Mouse (Mus musculus) megakaryocyte, embryonic 14.5 days (primary cell): ENCODE data around the gene Gjb4. TPM values are rescaled to one million over a fixed set of nuclear protein-coding genes. Genes with fewer than 3 reads are reported as not detected.

Experiments used
- H3K27me3 ChIP-seq: replicated peaks from 2 replicates; pipeline ENCODE3; 2012; ENCODE audit warnings: inconsistent platforms
- H3K36me3 ChIP-seq: replicated peaks from 2 replicates; pipeline ENCODE3; 2012; ENCODE audit warnings: low read length, inconsistent platforms, mixed read lengths
- H3K4me1 ChIP-seq: 2 replicates; pipeline ENCODE4 v1.6.1; 2012; ENCODE audit warnings: inconsistent platforms
- H3K4me3 ChIP-seq: replicated peaks from 2 replicates; pipeline ENCODE3; 2012; ENCODE audit warnings: moderate library complexity, mild to moderate bottlenecking, inconsistent platforms
- H3K9me3 ChIP-seq: 2 replicates; pipeline ENCODE4 v1.6.1; 2012; ENCODE audit warnings: inconsistent platforms
- FLI1 ChIP-seq: IDR thresholded peaks from 2 replicates; pipeline ENCODE4 v1.6.1; 2012; ENCODE audit warnings: low read length, inconsistent platforms, mixed read lengths
- GATA1 ChIP-seq: IDR thresholded peaks from 3 replicates; pipeline ENCODE4 v1.6.1; 2012; ENCODE audit warnings: mixed read lengths, low read length, inconsistent platforms, borderline replicate concordance
- polyA plus RNA-seq: library from polyadenylated mRNA; stranded (reverse); fragments of >175 nt; gene quantifications from 2 replicates; pipeline ENCODE4 v1.2.3, GENCODE M21; 2012; ENCODE audit warnings: low replicate concordance; ENCODE audit not compliant: insufficient read depth

Gjb4 gene
- polyA plus RNA-seq, 1 experiment = not detected

DNA sequence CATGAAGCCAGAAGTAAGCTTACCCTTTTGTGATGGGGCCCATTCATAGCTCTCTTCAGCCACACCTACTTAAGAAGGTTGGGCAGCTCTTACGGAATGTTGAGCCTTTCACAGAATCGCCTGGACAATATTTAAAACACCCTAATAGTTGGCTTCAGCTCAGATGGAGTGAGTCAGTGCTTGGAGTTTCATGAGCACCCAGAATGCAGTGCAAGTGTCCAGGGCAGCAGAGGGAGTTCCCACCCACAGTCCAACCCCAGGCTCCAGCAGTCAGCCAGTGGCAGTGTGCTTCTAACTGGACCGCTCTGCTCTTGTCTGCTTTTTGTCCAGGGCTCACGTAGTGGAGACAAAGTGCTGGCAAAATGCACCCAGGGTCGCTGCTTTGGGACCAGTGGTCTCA, 17.7 kb upstream of the Gjb4 start:
- peaks cover 18% of the 10 kb centered on the region for H3K27me3 ChIP-seq
- no peaks in the 10 kb centered on the region for H3K36me3 ChIP-seq
- no peaks in the 10 kb centered on the region for H3K9me3 ChIP-seq
- H3K4me1 ChIP-seq = peaks cover 4% of the 10 kb centered on the region; the same call in 1 of the 2 replicates
- TF ChIP-seq GATA1 = no peak
- TF ChIP-seq FLI1 = no peak
- H3K4me3 ChIP-seq = no peak overlapping the region

- Histone ChIP-seq H3K36me3 (no peaks in the 10 kb centered on the region), H3K4me3 (no peak overlapping the region), H3K4me1 (peaks cover 4% of the 10 kb centered on the region; the same call in 1 of the 2 replicates), H3K9me3 (no peaks in the 10 kb centered on the region), H3K27me3 (peaks cover 19% of the 10 kb centered on the region)
- TF ChIP-seq GATA1 = no peak
- TF ChIP-seq FLI1 = no peak
Measured at GRCm38 (mm10) chr4:127370447-127370846, 16.6 kb upstream of the Gjb4 start.

GRCm38 (mm10) chr4:127368379-127368973, 14.6 kb upstream of the Gjb4 start:
- Histone ChIP-seq H3K27me3 (peaks cover 23% of the 10 kb centered on the region), H3K36me3 (no peaks in the 10 kb centered on the region), H3K4me1 (peaks cover 4% of the 10 kb centered on the region; the same call in 1 of the 2 replicates), H3K4me3 (no peak overlapping the region), H3K9me3 (no peaks in the 10 kb centered on the region)
- TF ChIP-seq GATA1 = no peak
- TF ChIP-seq FLI1 = no peak

GRCm38 (mm10) chr4:127365834-127366233, 12.0 kb upstream of the Gjb4 start:
- no peak overlapping the region for H3K4me3 ChIP-seq
- H3K4me1 ChIP-seq = peaks cover 4% of the 10 kb centered on the region; the same call in 1 of the 2 replicates
- H3K9me3 ChIP-seq = no peaks in the 10 kb centered on the region
- TF ChIP-seq FLI1 = no peak
- no peak for TF ChIP-seq GATA1
- no peaks in the 10 kb centered on the region for H3K36me3 ChIP-seq
- H3K27me3 ChIP-seq = peaks cover 20% of the 10 kb centered on the region

- Histone ChIP-seq H3K9me3 (no peaks in the 10 kb centered on the region), H3K27me3 (peaks cover 20% of the 10 kb centered on the region), H3K4me1 (peaks cover 4% of the 10 kb centered on the region; the same call in 1 of the 2 replicates), H3K36me3 (no peaks in the 10 kb centered on the region), H3K4me3 (no peak overlapping the region)
- TF ChIP-seq GATA1 (no peak), FLI1 (no peak)
Measured at GRCm38 (mm10) chr4:127365433-127365832, 11.6 kb upstream of the Gjb4 start.

- H3K27me3 ChIP-seq = peaks cover 19% of the 10 kb centered on the region
- peaks cover 4% of the 10 kb centered on the region; the same call in 1 of the 2 replicates for H3K4me1 ChIP-seq
- TF ChIP-seq GATA1 = no peak
- TF ChIP-seq FLI1 = no peak
- no peak overlapping the region for H3K4me3 ChIP-seq
- no peaks in the 10 kb centered on the region for H3K36me3 ChIP-seq
- H3K9me3 ChIP-seq = no peaks in the 10 kb centered on the region
Measured at GRCm38 (mm10) chr4:127364431-127364830, 10.6 kb upstream of the Gjb4 start.

DNA sequence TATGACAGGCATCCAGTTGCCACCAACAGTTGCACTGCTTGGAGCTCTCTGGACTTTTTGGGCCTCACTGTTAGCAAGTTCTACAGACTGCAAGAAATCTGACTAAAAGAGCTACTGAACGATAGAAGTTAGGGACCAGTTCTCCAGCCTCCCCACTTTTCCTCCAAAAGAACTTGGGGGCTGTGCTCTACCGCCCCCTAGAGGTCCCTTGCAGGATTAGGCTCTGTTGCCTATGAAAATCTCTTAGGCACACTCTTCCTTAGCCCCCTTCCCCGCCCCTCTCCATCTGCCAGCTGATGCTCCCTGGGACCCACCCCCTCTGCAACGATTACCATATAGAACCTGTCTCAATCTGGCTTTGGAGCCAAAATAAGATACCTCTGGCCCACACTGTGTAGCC, 9.4 kb upstream of the Gjb4 start:
- TF ChIP-seq GATA1 (no peak), FLI1 (no peak)
- Histone ChIP-seq H3K27me3 (peaks cover 13% of the 10 kb centered on the region), H3K36me3 (no peaks in the 10 kb centered on the region), H3K4me1 (peaks cover 2% of the 10 kb centered on the region; the same call in 1 of the 2 replicates), H3K4me3 (no peak overlapping the region), H3K9me3 (no peaks in the 10 kb centered on the region)

GRCm38 (mm10) chr4:127362520-127362919, 8.6 kb upstream of the Gjb4 start:
- Histone ChIP-seq H3K9me3 (no peaks in the 10 kb centered on the region), H3K36me3 (no peaks in the 10 kb centered on the region), H3K4me1 (0 out of 2 replicates have a peak, but pooled peaks cover 3% of the 10 kb centered on the region), H3K27me3 (peaks cover 19% of the 10 kb centered on the region), H3K4me3 (no peak overlapping the region)
- TF ChIP-seq FLI1 = no peak
- no peak for TF ChIP-seq GATA1

DNA sequence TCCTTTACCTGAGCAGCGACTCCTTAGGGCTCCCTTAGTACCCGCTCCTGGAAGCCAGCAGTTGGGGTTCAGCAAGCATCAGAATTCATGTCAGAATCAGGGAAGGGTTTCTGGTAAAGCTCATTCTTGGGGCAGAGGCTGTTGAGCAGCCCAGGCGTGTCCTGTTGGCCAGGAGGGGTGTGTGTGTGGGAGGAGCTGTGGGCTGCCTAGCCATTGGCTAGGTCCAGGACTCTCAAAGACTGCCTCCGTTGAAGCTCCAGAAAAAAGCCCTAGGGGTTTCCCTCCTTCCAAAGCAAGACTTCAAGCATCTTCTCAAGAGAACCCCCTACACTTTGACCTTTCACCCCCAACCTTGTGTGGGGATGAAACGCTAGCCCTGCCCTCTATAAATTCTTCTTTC, 4.1 kb upstream of the Gjb4 start, which contains the start of gene Gjb5:
Gene Gjb5 (minus strand): TSS at position 164 of the 400 bp plus-strand sequence.
- Histone ChIP-seq H3K9me3 (no peaks in the 10 kb centered on the region), H3K36me3 (peaks cover 3% of the 10 kb centered on the region), H3K4me3 (peak within 1 kb of the TSS; percentile 69), H3K27me3 (peaks cover 23% of the 10 kb centered on the region), H3K4me1 (peaks cover 3% of the 10 kb centered on the region; the same call in 1 of the 2 replicates)
- TF ChIP-seq GATA1 (no peak), FLI1 (no peak)

DNA sequence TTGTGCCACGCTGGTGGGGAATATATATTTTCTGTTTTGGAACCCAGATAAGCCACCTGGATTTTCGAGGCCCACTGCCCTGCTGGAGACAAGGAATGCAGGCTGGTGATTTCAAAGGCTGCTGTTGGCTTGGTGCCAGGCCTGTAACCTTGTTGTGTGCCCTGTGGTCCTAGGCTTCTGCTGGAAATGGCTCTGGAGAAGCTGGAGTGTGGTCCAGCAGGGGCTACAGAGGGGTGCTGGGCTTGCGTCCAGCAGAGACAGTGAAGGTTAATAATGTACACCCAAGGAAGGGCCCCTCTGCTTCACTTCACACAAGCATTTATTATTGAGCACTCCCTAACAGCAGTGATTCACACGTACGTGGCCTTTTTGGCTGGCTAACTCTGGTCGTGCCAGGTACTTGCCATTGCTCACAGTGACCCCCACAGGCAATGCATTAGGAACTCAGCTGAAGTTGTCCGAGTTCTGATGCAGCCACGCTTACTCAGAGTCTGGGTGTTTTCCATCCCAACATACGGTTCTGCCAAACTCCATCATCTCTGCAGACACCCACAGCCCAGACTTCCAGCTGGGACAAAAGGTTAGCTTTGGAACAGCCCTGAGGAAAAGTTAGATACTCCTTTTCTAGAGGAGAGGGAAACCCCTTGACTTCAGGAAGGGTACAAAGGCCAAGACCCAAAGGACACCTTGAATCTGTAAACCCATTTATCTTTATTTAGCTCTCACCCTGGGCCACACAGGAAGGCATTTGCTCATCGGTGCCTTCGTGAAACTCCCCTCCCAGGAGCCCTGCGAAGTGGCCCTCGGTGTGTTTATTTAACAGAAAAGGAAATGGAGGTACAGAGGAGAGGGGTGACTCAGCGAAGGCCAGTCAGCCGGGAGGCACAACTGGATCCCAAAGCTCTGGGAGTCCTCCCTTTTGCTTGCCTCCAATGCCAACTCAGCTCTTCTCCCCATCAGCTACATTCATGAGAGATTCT, 915 bp upstream of the Gjb4 start:
- Histone ChIP-seq H3K4me1 (peaks cover 3% of the 10 kb centered on the region; the same call in 1 of the 2 replicates), H3K36me3 (peaks cover 20% of the 10 kb centered on the region), H3K9me3 (no peaks in the 10 kb centered on the region), H3K4me3 (peak overlapping the region; percentile 81), H3K27me3 (peaks cover 23% of the 10 kb centered on the region)
- TF ChIP-seq FLI1 (no peak), GATA1 (no peak)
